Mouse (Mus musculus): ENCODE measurements at regions not wholly inside any gene's neighbourhood (a gene's known extent, or its start where the extent isn't known, plus 50 kb on each side); places are given as distances from the start of the nearest gene placed in this dataset.
"Not testable (repeated sequence)": the region's sequence is repeated elsewhere in the genome, so short reads cannot be mapped to it uniquely, and the experiment has no call there.

- DNase-seq (ENCODE audit: low spot score in 2 of 2) = no peak
These were observed 153.1 kb upstream of the Gm17728 start for GRCm38 (mm10) chr17:9268776-9269175.

DNA sequence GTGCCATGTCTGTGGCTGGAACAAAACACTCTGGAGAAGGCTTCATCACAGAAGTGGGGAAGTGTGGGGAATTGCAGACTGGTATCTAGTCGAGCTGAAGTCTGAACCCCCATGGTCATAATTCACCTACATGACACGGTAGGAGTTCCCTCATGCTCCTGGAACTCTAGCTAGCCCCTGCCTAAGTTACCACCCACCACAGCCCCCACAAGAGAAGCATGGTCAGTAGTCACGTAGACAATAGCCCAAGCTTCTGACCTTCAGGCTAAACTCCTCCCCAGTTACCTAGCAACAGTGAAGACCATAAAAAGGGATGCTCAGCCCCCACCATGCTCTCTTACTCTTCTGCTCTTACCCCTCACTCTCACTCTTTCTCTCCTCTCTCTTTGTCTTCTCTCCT, 143.8 kb upstream of the Gm17728 start:
- not testable (repeated sequence) for DNase-seq (ENCODE audit: low spot score in 2 of 2)

- no peak for DNase-seq (ENCODE audit: low spot score in 2 of 2)
These were observed 142.4 kb upstream of the Gm17728 start for GRCm38 (mm10) chr17:9279481-9279880.

GRCm38 (mm10) chr17:9281891-9282290, 140.0 kb upstream of the Gm17728 start:
- no peak for DNase-seq (ENCODE audit: low spot score in 2 of 2)

DNA sequence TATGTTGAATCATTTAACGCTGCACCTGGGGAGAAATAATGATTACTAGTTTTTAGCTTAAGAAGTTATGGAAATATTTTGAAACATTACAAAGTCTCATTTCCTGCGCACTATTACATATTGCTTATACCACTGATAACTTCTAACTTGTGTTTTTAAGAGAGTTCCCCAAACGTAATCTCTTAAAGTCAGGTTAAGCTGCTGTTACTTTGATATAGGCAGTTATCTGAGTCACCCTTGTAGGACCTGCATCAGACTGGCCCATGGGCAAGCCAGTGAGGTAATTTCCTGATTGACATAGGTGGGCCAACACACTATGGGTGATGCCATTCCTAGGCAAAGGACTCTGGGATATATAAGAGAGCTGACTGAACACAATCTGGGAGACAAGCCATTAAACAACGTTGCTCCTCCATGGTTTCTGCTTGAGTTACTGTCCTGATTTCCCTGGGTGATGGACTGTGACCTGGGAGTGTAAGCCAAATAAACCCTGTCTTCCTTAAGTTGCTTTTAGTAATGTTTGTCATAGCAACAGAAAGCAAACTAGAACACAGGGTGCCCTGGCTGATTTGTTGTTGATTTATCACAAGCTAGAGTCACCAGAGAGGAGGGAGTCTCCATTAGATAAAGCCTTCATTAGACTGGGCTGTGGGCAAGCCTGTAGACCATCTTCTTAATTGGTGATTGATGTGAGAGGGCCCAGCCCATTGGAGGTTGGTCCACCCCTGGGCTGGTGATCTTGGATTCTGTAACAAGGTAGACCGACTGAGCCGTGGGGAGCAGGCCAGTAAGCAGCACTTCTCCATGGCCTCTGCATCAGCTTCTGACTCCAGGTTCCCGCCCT, 139.3 kb upstream of the Gm17728 start:
- no peak for DNase-seq (ENCODE audit: low spot score in 2 of 2)

- no peak for DNase-seq (ENCODE audit: low spot score in 2 of 2)
These were observed 135.4 kb upstream of the Gm17728 start for GRCm38 (mm10) chr17:9286431-9286830.

GRCm38 (mm10) chr17:9286834-9287233, 135.0 kb upstream of the Gm17728 start:
- no peak for DNase-seq (ENCODE audit: low spot score in 2 of 2)

DNA sequence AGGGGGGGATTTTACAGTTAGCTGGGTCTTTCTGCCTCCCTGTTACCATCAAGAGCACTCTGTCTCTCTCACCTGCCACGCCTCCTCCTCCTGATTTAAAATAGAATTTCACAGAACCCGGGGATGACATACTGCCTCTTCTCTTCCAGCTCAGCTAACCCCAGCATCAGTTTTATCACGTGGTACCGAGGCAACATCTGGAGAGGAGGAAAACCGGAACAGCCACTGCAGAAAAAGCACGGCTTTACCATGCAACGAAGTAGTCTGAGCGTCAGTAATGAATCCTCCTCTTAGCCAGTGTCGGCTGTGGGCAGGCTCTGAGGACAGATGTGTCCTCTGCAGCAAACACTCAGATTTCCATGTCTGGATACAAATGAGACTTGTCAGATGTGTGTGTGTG, 134.2 kb upstream of the Gm17728 start:
- no peak for DNase-seq (ENCODE audit: low spot score in 2 of 2)

- no peak for DNase-seq (ENCODE audit: low spot score in 2 of 2)
These were observed 130.3 kb upstream of the Gm17728 start for GRCm38 (mm10) chr17:9291601-9292000.

- DNase-seq (ENCODE audit: low spot score in 2 of 2) = no peak
These were observed 129.6 kb upstream of the Gm17728 start for GRCm38 (mm10) chr17:9292296-9292695.

DNA sequence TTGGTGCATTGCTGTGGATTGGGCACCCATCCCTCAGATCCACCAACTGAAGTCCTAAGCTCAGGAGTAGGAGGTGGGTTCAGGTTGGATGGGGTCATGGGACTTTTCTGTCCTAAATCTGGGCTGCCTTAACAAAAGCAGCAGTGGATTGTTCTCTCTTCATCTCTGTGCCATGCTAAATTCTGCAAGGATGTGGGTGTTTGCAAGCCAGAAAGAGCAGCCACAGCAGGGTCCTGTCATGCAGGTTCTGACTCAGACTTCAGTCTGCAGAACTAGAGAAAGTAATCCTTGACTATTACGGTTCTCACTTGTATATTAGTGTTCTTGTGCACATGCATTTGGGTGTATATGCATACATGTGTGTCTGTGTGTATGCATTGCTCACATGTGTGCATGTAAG, 125.5 kb upstream of the Gm17728 start:
- no peak for DNase-seq (ENCODE audit: low spot score in 2 of 2)

GRCm38 (mm10) chr17:9298231-9298630, 123.6 kb upstream of the Gm17728 start:
- no peak for DNase-seq (ENCODE audit: low spot score in 2 of 2)

GRCm38 (mm10) chr17:9301101-9301501, 120.8 kb upstream of the Gm17728 start:
- no peak for DNase-seq (ENCODE audit: low spot score in 2 of 2)

GRCm38 (mm10) chr17:9308507-9308906, 113.4 kb upstream of the Gm17728 start:
- DNase-seq (ENCODE audit: low spot score in 2 of 2) = no peak

GRCm38 (mm10) chr17:9322772-9323171, 99.1 kb upstream of the Gm17728 start:
- DNase-seq (ENCODE audit: low spot score in 2 of 2) = no peak

DNA sequence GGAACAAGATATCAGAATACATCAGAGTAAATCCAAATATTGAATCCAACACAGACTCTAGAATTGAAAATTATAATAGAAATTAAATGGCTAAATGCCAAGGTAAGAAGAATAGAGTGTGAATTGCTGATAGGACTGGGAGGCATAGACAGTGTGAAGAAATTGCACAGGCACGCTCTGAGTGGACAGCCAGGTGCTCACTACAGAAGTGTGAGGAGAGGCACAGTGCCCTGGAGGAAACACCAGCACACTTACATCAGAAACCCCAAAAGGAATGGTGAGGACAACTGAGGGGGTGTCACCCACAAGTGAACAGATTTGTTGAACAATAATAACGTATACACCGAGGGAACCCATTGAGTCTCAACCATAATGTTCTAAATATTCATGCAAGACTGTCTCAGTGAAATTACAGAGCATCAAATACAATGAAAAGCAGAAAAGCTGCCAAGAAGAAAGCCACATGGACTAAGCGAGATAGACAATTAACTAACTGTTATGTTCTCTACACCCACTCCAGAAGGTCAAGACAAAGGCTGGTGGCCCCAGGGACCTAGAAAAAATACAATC, 92.9 kb upstream of the Gm17728 start:
- DNase-seq (ENCODE audit: low spot score in 2 of 2) = no peak

DNA sequence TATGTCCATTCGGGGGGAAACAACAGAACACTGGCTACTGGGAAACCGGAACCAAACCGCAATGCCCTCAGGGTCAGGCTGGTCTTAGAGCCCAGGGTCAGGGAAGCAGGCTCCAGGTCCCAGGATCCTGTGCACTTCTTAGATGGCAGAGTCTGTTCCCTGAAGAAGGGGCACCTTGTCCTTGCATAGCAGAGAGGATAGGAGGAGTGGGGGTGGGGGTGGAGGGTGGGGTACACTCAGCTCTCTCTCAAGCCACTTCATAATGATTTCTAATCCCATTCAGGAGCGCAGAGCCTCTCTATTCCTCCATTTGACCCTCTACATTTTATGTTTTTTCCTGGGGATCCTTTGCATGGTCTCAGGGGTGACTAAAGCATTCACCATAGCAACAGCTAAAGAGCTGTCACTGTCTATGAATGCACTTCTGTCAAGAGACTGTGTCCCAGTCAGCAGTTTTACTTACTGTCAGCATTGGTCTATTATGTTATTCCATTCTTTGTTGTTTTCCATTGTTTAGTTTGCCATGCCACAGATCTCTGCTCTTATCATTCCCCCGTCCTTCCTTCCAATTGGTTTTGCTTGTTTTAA, 64.2 kb upstream of the Gm17728 start:
- no peak for DNase-seq (ENCODE audit: low spot score in 2 of 2)
